Mouse (Mus musculus) erythroblast, embryonic 14.5 days (primary cell): ENCODE data around the gene Anapc16. TPM values are rescaled to one million over a fixed set of nuclear protein-coding genes. Genes with fewer than 3 reads are reported as not detected.
A peak's percentile ranks its signal among the peaks of the same experiment; 100 is the strongest.

Experiments
- H3K27me3 ChIP-seq: 2 replicates; pipeline ENCODE4 v1.6.1; 2012; ENCODE audit warnings: inconsistent platforms; ENCODE audit not compliant: control insufficient read depth
- H3K36me3 ChIP-seq: 2 replicates; pipeline ENCODE4 v1.6.1; 2012; ENCODE audit warnings: mild to moderate bottlenecking, inconsistent platforms; ENCODE audit not compliant: control insufficient read depth
- H3K4me1 ChIP-seq: 2 replicates; pipeline ENCODE4 v1.6.1; 2012; ENCODE audit warnings: inconsistent platforms; ENCODE audit not compliant: control insufficient read depth
- H3K4me3 ChIP-seq: replicated peaks from 2 replicates; pipeline ENCODE3; 2012; ENCODE audit warnings: moderate library complexity, mild to moderate bottlenecking, inconsistent platforms
- H3K9me3 ChIP-seq: 2 replicates; pipeline ENCODE4 v1.6.1; 2012; ENCODE audit warnings: low read length, inconsistent platforms, mixed read lengths; ENCODE audit not compliant: control insufficient read depth
- GATA1 ChIP-seq: IDR thresholded peaks from 2 replicates; pipeline ENCODE4 v1.6.1; 2012; ENCODE audit warnings: low read length, inconsistent platforms, mixed read lengths
- TAL1 ChIP-seq: IDR thresholded peaks from 3 replicates; pipeline ENCODE4 v1.6.1; 2012; ENCODE audit warnings: low read length, inconsistent platforms, mixed read lengths
- polyA plus RNA-seq: library from polyadenylated mRNA; stranded (reverse); fragments of >175 nt; gene quantifications from 2 replicates; pipeline ENCODE4 v1.2.3, GENCODE M21; 2012

Gene Anapc16
- 7.5 and 15.2 TPM in 2 replicates for polyA plus RNA-seq

- peaks cover 27% of the 10 kb centered on the region for H3K36me3 ChIP-seq
- H3K27me3 ChIP-seq: no peaks in the 10 kb centered on the region
- TF ChIP-seq TAL1: no peak
- TF ChIP-seq GATA1: no peak
- H3K4me1 ChIP-seq: peaks cover 41% of the 10 kb centered on the region
- H3K4me3 ChIP-seq: peak within 1 kb of the TSS; percentile 70
- no peaks in the 10 kb centered on the region for H3K9me3 ChIP-seq
These were observed at the start of gene Anapc16, which contains the start of gene Ascc1 for GRCm38 (mm10) chr10:60002673-60003212. Gene Anapc16 (minus strand): TSS chr10:60003135. Gene Ascc1 (plus strand): TSS chr10:60002805.

- peaks cover 10% of the 10 kb centered on the region for H3K36me3 ChIP-seq
- TF ChIP-seq TAL1 (no peak), GATA1 (no peak)
These were observed 47.6 kb upstream of the Anapc16 start for GRCm38 (mm10) chr10:60050581-60050980.

GRCm38 (mm10) chr10:60046696-60047095 lies 43.8 kb upstream of the Anapc16 start:
- Histone ChIP-seq H3K9me3 (no peaks in the 10 kb centered on the region), H3K36me3 (peaks cover 10% of the 10 kb centered on the region), H3K4me1 (no peaks in the 10 kb centered on the region), H3K27me3 (no peaks in the 10 kb centered on the region), H3K4me3 (no peak overlapping the region)
- no peak for TF ChIP-seq TAL1
- no peak for TF ChIP-seq GATA1

More at GRCm38 (mm10) chr10:60050581-60050980, 47.6 kb upstream of the Anapc16 start:
- no peaks in the 10 kb centered on the region for H3K9me3 ChIP-seq
- H3K4me1 ChIP-seq: no peaks in the 10 kb centered on the region
- H3K27me3 ChIP-seq: no peaks in the 10 kb centered on the region
- no peak overlapping the region for H3K4me3 ChIP-seq

GRCm38 (mm10) chr10:60042350-60042922 lies 39.5 kb upstream of the Anapc16 start:
- no peak overlapping the region for H3K4me3 ChIP-seq
- no peaks in the 10 kb centered on the region for H3K27me3 ChIP-seq
- H3K9me3 ChIP-seq: no peaks in the 10 kb centered on the region
- H3K36me3 ChIP-seq: no peaks in the 10 kb centered on the region; the same call in 1 of the 2 replicates
- no peak for TF ChIP-seq GATA1
- no peak for TF ChIP-seq TAL1
- H3K4me1 ChIP-seq: no peaks in the 10 kb centered on the region

GRCm38 (mm10) chr10:60035744-60036143 lies 32.8 kb upstream of the Anapc16 start:
- TF ChIP-seq TAL1 (no peak), GATA1 (no peak)
- Histone ChIP-seq H3K4me3 (no peak overlapping the region), H3K9me3 (no peaks in the 10 kb centered on the region), H3K36me3 (peaks cover 6% of the 10 kb centered on the region), H3K27me3 (no peaks in the 10 kb centered on the region), H3K4me1 (peaks cover 20% of the 10 kb centered on the region)

- TF ChIP-seq TAL1 (no peak), GATA1 (no peak)
These were observed 31.7 kb upstream of the Anapc16 start for GRCm38 (mm10) chr10:60034621-60035020.

GRCm38 (mm10) chr10:60033064-60033463 lies 30.1 kb upstream of the Anapc16 start:
- peaks cover 13% of the 10 kb centered on the region for H3K36me3 ChIP-seq

More at GRCm38 (mm10) chr10:60034621-60035020, 31.7 kb upstream of the Anapc16 start:
- Histone ChIP-seq H3K4me1 (peaks cover 20% of the 10 kb centered on the region), H3K27me3 (no peaks in the 10 kb centered on the region), H3K9me3 (no peaks in the 10 kb centered on the region), H3K36me3 (peaks cover 6% of the 10 kb centered on the region), H3K4me3 (no peak overlapping the region)

GRCm38 (mm10) chr10:60032622-60033021 lies 29.7 kb upstream of the Anapc16 start:
- Histone ChIP-seq H3K4me1 (peaks cover 20% of the 10 kb centered on the region), H3K36me3 (peaks cover 14% of the 10 kb centered on the region), H3K9me3 (no peaks in the 10 kb centered on the region), H3K27me3 (no peaks in the 10 kb centered on the region), H3K4me3 (no peak overlapping the region)
- TF ChIP-seq GATA1 (no peak), TAL1 (no peak)

More at GRCm38 (mm10) chr10:60033064-60033463, 30.1 kb upstream of the Anapc16 start:
- TF ChIP-seq GATA1 (no peak), TAL1 (no peak)
- Histone ChIP-seq H3K9me3 (no peaks in the 10 kb centered on the region), H3K4me3 (no peak overlapping the region), H3K27me3 (no peaks in the 10 kb centered on the region), H3K4me1 (peaks cover 20% of the 10 kb centered on the region)

GRCm38 (mm10) chr10:60031985-60032384 lies 29.1 kb upstream of the Anapc16 start:
- H3K4me3 ChIP-seq: no peak overlapping the region
- no peaks in the 10 kb centered on the region for H3K27me3 ChIP-seq
- no peaks in the 10 kb centered on the region for H3K9me3 ChIP-seq
- H3K4me1 ChIP-seq: peaks cover 18% of the 10 kb centered on the region
- TF ChIP-seq TAL1 (no peak), GATA1 (no peak)
- H3K36me3 ChIP-seq: peaks cover 14% of the 10 kb centered on the region
